Mouse (Mus musculus) retina, postnatal 7 days (tissue): Measurements from ENCODE around the gene Ccl20.

Experiments used
- DNase-seq: peaks from one replicate; pipeline ENCODE4 v3.0.0-alpha.2; 2012; ENCODE audit warnings: low read depth, low spot score

Gene Ccl20

GRCm38 (mm10) chr1:83138721-83139120 lies 22.2 kb downstream of the Ccl20 start:
- DNase-seq: no peak

DNA sequence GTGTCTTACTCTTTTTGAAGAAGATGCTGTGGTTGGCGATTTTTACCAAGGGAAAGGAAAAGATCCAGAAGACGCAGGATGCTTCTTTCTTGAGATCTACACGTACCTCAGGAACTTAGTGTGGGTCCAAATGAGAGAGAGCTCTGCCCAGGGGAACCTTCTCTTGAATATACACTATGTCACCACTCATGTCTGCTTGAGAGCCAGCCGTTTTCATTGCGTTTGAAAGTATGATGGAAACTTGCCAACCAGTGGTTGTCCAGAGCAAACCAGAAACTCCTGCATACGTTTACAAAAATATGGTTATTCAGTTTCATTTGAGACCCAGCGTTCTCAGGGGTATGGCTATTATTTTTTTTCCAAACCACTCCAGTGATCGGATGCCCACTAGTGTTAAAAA lies 24.9 kb downstream of the Ccl20 start:
- DNase-seq: no peak

DNA sequence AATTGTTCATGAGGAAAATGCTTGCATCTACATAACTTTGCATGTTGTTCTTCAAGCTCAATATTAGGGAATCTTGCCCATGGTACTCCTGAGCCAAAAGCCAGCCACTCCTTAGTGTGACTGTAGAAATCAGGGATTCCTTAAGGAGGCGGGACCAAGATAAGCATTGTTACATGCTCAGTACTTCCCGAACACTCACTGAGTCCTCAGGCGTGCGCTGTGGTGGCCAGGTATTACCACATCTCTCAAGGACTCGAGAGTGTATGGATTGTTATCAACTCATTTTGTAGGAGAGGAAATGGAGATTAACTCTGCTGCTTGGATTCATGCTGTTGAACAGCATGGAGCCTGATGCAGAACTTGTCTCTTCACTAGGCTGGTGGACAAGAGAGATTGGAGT lies 25.5 kb downstream of the Ccl20 start:
- DNase-seq: no peak

- DNase-seq: no peak
Measured at GRCm38 (mm10) chr1:83146547-83146946, 30.0 kb downstream of the Ccl20 start.

DNA sequence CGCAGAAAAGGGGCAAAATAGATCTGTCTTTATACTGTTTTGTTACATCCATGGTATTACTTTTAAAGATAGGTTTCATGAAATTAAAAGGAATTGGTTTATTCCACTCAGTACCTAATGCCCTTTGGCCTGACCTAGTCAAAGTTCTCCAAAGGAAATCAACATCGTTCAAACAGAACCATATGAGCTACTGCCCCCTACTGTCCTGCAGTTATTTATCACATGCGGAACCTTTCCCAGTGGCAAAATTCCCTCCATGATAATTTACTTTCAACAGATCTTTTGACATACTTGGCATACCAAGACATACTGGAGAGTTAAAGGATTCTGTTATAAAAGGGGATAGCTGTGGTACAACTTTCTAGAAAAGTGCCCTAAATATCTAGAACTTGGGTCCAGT lies 33.7 kb downstream of the Ccl20 start:
- no peak for DNase-seq

- DNase-seq: no peak
Measured at GRCm38 (mm10) chr1:83152961-83153360, 36.4 kb downstream of the Ccl20 start.

DNA sequence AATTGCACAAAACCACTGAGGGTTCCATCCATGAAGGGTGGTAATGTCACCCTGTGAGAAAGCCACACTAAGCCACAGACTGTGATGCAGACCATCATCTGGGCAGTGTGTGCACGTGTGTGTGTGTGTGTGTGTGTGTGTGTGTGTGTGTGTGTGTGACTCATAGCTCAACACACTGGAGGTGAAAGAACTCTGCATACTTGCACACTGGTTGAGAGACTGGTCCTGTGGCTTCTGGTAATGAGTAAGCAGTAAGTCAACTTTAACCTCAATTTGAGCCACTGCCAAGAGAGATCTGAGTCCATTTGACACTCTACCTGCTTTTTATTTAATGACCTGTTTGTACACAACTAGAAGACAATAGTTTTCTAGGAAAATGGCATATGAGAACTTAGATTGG lies 40.3 kb downstream of the Ccl20 start:
- no peak for DNase-seq

GRCm38 (mm10) chr1:83159603-83160002 lies 43.0 kb downstream of the Ccl20 start, which contains the start of gene Daw1:
TSS of gene Daw1 (plus strand) at chr1:83159752.
- peak; percentile 65 for DNase-seq

DNA sequence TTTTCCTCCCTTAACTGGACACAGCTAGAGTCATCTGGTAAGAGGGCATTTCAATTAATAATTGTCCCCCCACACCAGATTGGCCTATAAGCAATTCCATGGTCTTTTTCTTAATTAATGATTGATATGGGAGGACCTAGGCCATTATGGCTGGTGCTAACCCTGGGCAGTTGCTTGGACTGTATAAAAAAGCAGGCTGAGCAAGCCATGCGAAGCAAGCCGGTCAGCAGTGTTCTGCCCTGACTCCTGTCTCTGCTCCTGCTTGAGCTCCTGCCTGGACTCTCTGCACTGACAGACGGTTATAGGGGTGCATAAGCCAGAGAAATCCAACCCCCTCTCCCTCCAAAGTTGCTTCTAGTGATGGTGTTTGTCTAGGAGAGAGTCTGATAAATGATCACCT lies 45.1 kb downstream of the Ccl20 start:
- no peak for DNase-seq

- DNase-seq: no peak
Measured at GRCm38 (mm10) chr1:83164027-83164426, 47.5 kb downstream of the Ccl20 start.
